Mouse (Mus musculus) megakaryocyte progenitor cell, adult 5-6 weeks (primary cell): ENCODE data around the gene Tmem106c. TPM values are rescaled to one million over a fixed set of nuclear protein-coding genes. Genes with fewer than 3 reads are reported as not detected.

Experiments
- ATAC-seq: replicated peaks from 2 replicates; pipeline ENCODE4 v1.8.0; 2016; ENCODE audit warnings: mild to moderate bottlenecking, moderate TSS enrichment, inconsistent platforms; ENCODE audit not compliant: poor library complexity
- total RNA-seq, 2 experiments: library from RNA; stranded (forward) in 1 of 2; stranded (reverse) in 1 of 2; fragments of 157-497, 149-512 nt in 1 of 2; fragments of 200-1000 nt in 1 of 2; gene quantifications; 2 replicates each; pipeline versions ENCODE4 v1.2.3 to v1.2.4; 2015 to 2017

Gene Tmem106c
- total RNA-seq, 2 experiments from 2014 or later: 30.1 to 48.4 TPM

DNA sequence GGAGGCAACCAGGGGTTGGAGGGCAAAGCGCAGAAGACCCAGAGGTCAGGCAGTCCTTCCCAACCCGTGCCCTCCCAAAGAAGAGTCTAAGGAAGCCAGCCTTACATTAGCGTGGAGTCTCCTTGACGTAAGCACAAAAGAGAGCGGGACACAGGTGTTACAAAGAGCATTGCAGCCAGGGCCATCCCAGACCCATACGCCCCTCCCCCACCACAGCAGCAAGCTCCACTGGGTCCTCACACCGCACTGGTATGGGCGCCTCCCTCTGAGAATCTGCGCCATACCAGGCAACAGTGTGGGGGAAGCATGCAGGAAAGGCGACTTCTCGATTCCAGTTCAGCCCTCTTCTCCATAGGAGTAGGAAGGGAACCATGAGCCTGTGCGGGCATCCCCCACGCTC is 35.5 kb downstream of the Tmem106c start:
- no peak for ATAC-seq

DNA sequence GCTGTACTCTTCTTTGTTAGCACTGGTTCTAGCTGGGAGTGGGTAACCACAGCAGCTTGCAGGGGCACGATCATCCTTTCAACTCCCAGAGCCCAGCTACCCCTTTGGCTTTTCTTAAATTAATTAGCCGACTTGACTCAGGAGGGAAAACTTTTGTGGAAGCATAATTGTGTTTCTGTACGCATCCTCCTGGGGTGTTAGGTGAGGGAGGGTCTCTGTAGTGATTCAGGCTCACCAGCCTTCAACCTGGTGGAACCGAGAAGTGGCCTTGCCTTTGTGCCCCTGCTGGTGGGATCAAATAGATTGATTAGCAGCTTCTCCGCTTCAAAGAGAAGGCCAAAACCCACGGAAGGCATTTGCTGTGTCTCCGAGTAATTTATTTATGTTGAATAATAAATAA is 36.0 kb downstream of the Tmem106c start:
- no peak for ATAC-seq

DNA sequence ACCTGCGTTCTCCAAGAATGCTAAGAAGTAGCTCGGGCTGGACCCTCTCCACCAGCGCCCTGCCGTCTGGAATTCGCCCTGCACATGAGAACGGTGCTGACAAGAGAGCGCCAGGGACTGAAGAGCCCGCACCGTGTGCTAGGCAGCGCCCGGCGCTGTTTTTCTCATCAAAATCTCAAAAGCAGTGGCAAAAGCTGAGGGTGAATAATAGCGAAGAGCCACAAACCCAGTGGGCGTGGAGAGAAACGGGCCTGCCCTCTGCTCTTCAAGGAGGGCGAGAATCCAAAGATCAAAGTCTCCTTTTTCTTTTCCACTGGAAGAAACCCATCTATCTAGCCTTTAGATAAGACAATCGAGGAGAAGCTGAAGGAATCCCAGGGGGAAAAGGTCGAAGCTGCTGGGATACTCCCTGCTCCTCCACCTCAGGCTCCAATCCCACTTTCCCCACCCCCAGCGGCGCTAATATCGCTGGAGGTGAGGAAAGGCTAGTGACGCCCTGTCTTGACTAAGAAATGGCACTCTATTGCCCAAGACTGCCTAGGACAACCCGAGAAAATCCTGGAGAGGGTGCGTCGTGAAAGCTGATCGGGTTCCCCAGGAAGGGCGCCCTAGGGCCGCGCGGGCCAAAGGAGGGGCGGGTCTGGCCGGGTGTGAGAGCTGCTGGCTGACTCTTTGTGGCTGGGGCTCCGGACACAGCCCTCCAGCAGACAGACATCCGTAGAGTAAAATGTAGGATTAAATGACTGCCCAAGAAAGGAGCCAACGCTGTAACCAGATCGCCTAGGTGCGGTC is 37.5 kb downstream of the Tmem106c start:
- no peak for ATAC-seq

DNA sequence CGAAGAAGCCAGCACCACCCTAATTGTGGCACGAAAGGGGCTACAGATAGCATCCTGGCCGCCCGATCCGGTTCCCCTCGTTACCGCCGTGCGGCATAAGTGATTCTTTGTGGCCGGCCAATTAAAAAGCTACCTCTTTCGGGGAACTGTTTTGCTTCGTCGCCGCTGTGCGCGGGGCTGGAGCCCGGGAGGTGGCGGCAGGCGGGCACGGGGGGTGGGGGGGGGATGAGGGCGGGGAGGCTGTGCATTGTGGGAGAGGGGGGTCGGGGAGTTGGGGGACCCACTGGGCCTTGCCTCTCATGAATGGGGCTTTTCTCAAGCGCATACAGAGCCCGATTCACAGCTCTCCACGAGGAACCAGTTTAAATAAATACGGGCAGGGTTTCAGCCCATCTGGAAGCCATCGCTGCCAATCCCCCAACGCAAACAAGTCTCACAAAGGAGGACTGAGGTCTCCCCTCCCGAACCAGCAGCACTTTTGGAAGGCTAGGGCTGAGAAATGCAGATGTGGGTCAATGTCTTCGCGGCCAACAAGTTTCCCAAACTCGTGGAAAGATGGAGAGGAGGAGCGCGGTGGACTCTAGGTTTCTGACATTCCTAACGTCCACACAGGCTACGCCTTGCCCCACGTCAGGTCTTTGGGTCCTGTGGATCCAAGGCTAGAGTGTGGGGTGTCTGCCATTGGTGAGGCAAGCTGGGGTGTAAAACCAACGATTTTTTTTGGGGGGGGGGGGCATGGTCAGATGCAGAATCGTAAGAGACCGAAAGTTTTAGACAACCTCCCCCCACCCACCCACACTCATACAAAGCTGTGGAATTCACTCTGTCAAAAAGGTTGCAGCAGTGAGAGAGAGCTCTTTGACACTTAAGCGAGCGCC is 38.4 kb downstream of the Tmem106c start:
- no peak for ATAC-seq

DNA sequence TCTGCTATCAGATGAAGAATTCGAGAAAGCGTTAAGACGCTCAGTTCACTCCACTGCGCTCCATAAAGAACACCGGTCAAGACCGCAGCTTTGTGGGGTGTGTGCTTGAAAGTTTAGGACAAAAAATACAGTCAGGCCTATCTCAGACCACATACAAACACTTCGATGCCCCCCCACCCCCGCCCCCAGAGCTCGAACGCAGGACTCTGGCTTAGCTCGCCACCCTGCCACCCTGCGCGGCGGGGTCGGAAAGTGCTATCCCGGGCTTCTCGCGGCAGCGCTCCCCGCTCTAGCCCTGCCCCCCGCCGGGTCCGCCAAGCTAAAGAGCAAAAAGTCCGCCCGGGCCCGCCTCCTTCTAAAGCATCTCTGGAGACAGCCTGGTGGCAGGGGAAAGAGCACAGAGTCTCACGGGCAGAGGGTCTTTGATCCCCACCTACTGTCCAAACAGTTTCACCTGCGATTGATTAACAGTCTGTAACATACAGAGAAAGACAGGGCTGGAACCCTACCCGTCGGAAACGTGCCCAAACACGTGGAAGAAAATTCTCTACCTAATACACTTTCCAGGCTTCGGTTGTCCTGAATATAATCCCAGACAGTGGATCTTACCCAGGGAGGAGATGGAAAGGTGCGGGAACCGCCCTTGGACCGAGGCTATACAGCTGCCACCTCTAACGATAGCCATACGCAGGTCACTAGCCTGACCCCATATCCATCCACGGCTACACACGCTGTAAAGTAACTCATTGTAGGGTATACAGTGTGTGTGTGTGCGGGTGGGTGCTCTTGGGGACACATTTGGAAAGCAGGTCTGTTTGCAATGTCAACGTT is 39.2 kb downstream of the Tmem106c start:
- no peak for ATAC-seq

DNA sequence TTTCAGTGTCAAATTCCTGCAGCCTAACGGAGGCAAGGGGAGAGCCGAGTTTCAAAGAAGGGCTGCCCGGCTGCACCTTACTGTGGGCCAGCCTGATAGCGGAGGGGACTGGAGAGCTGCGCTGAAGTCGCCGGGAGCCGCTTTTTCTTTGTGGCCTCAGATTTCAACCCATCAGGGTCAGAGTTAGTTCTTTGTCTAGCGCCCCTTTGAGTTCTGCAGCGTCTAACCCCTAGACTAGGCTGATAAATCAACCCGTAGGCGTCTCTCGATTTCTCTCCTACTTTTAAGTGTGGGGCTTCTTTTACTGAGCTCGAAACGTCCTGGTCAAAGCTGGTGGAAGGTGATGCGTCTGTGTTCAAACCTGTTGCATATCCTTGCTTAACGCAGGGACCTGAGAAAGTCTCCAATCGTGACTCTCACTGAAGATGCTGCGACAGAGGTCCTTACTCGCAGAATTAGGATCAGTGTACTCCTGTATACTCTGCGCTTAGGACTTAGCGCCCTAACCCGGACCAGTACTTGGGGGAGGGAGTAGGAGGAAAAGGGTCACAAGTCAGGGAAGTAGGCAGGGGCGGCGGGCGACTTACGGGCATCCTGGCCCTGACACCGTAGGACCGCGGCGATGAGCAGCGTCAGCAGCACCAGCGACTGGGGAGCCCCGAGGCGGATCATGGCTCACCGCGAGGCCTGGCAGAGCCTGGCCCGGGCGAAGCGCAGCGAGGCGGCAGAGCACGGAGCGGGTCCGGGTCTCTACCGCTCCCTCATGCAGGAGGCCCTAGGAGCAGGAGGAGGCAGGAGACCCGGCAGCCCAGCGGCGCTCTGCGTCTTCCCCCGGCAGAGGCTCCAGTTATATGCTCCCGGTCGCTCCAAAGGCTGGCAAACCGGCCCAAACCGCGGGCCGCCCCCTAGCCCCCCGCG is 40.1 kb downstream of the Tmem106c start, which contains the start of gene Col2a1:
TSS of gene Col2a1 (minus strand) at position 874 of the 918 bp plus-strand sequence.
- 0 out of 2 replicates have a peak, but pooled peaks have one; percentile 30 for ATAC-seq

DNA sequence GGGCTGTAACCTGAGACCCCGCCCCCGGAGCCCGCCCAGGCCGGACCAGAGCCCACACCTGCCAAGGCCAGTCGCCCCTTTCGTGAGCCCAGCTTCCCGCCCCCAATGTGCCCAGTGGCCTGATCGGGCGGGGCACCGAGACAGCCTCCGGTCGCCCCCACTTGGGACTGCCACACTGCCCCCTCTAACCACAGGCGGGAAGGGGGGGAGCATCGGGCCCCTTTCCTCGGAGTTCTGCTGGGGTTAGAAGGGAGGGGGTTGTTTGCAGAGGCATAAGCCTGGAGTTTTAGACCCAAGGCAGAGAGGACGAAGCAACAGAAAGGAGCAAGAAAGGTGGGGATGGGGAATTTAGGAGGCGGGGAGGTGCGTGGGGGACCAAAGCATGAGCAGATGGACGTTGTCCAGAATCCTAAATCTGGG is 40.8 kb downstream of the Tmem106c start:
- no peak for ATAC-seq

DNA sequence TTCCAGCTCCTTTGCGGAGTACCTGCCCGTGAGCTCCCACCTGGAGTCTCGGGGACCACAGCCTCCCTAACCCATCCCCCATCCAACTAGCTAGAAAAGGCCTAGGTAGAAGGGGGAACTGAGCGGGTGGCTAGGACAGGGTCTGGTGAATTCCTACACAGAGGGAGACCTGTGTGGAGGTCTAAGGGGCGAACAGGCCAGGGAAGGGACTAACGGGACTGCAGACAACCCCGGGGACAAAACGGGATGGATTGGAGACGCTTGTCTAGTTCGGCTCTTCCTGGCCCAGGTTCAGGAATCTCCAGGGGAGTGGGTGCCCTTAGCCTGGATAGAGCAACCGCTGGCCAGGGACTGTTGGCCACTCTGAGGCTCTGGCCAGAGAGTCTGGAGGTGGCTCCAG is 41.2 kb downstream of the Tmem106c start:
- no peak for ATAC-seq

DNA sequence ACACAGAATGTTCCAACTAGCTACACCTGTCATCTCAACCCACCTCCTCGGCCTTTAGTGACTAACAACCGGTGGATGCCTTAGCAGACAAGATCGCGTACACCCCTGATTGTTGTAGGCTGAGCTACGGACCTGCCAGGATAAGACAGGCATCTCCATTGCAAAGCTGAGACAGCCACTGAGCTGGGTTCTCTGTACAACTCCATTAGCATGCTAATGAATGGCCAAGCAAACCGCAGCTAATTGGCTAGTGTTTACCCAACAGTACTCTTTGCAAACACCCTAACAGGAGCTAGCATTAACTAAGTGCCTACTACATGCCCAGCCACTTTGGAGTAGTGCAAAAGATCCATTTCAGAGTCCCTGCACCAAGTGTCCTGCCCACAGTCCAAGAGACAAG is 48.8 kb downstream of the Tmem106c start:
- no peak for ATAC-seq

DNA sequence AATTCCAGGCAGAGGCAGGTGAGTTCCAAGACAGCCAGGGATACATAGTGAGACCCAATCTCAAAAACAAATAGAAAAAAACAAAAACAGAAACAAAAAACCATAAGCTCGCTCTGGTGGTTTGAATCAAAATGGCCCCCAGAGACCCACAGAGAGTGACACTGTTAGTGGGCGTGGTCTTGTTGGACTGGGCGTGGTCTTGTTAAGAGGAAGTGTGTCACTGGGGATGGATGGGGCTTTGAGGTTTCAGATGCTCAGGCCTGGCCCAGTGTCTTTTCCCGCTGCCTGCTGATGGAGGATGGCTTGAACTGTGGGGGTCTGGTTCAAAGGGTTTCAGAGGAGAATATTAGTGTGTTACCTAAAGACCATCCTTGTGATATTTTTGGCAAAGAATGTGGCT is 53.9 kb downstream of the Tmem106c start:
- ATAC-seq: peak; percentile 48; the same call in 1 of the 2 replicates

DNA sequence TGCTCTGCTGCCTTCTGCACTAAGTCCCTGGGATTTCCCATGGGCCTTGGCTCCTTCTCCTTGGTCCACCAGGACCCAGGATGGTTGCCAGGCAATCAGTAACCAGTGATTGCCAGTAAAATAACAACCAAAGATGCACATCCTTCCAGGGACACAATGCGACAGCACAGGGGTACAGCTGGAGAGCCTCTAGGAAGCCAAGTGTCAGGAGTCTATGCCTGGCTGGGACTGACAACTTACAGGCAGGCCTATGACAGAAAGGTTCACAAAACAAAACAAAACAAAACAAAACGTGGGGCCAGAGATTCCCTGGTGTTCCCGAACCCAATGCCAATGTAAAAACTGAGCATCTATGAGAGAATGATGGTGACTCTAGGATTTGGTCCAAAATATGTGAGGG is 55.0 kb downstream of the Tmem106c start:
- ATAC-seq: no peak

Other genes starting within 250 kb of the Tmem106c start
- 0.46 and 0.86 TPM in 2 replicates for gene Endou, start 232.9 kb upstream of the Tmem106c start, total RNA-seq (2015)
- 1.7 and 2.3 TPM in 2 replicates for gene Endou, start 232.9 kb upstream of the Tmem106c start, total RNA-seq (2017)
- gene Rapgef3, start 196.2 kb upstream of the Tmem106c start, total RNA-seq (2015): 4.0 and 4.5 TPM in 2 replicates
- gene Rapgef3, start 196.2 kb upstream of the Tmem106c start, total RNA-seq (2017): 11.7 and 12.0 TPM in 2 replicates
- 83.0 and 94.4 TPM in 2 replicates for gene Slc48a1, start 185.7 kb upstream of the Tmem106c start, total RNA-seq (2015)
- 62.7 and 70.0 TPM in 2 replicates for gene Slc48a1, start 185.7 kb upstream of the Tmem106c start, total RNA-seq (2017)
- gene Hdac7, start 119.7 kb upstream of the Tmem106c start, total RNA-seq (2015): 22.1 and 29.2 TPM in 2 replicates
- 12.6 and 14.0 TPM in 2 replicates for gene Hdac7, start 119.7 kb upstream of the Tmem106c start, total RNA-seq (2017)
- 5.3 and 7.9 TPM in 2 replicates for gene Vdr, start 53.6 kb upstream of the Tmem106c start, total RNA-seq (2015)
- gene Vdr, start 53.6 kb upstream of the Tmem106c start, total RNA-seq (2017): 1.7 and 1.9 TPM in 2 replicates
- gene Col2a1, start 40.5 kb downstream of the Tmem106c start, total RNA-seq (2015): 0.05 TPM in 1 of 2 replicates, not detected in the other
- gene Col2a1, start 40.5 kb downstream of the Tmem106c start, total RNA-seq (2017): not detected in 2 replicates
- gene Pfkm, start 128.4 kb downstream of the Tmem106c start, total RNA-seq (2015): 5.4 and 5.9 TPM in 2 replicates
- gene Pfkm, start 128.4 kb downstream of the Tmem106c start, total RNA-seq (2017): 14.1 and 20.0 TPM in 2 replicates
- 55.1 and 60.2 TPM in 2 replicates for gene Senp1, start 129.5 kb downstream of the Tmem106c start, total RNA-seq (2015)
- 53.0 and 57.6 TPM in 2 replicates for gene Senp1, start 129.5 kb downstream of the Tmem106c start, total RNA-seq (2017)
- gene Asb8, start 201.4 kb downstream of the Tmem106c start, total RNA-seq (2015): 28.4 and 28.8 TPM in 2 replicates
- gene Asb8, start 201.4 kb downstream of the Tmem106c start, total RNA-seq (2017): 25.3 and 27.6 TPM in 2 replicates
- not detected in 2 replicates for gene Ccdc184, start 203.0 kb downstream of the Tmem106c start, total RNA-seq (2015)
- not detected in 2 replicates for gene Ccdc184, start 203.0 kb downstream of the Tmem106c start, total RNA-seq (2017)
- not detected in 2 replicates for gene Olfr288, start 231.3 kb downstream of the Tmem106c start, total RNA-seq (2015)
- not detected in 2 replicates for gene Olfr288, start 231.3 kb downstream of the Tmem106c start, total RNA-seq (2017)